Mouse (Mus musculus): ENCODE data around the gene Olfr47.
"Not testable (repeated sequence)": the region's sequence is repeated elsewhere in the genome, so short reads cannot be mapped to it uniquely, and the experiment has no call there.

The Olfr47 gene

GRCm38 (mm10) chr6:43231255-43231654, at the start of gene Olfr47:
Gene Olfr47, plus strand, starts transcription at chr6:43231529.
- TF ChIP-seq GATA4 (IDR thresholded peaks at IDR 0.05; ENCODE audit: insufficient replicate concordance, low read length) = not testable (repeated sequence)

- no peak for TF ChIP-seq GATA4 (IDR thresholded peaks at IDR 0.05; ENCODE audit: insufficient replicate concordance, low read length)
Observed at GRCm38 (mm10) chr6:43190986-43191385, 40.3 kb upstream of the Olfr47 start.

GRCm38 (mm10) chr6:43196781-43197180, 34.5 kb upstream of the Olfr47 start, which contains the start of gene Olfr435:
Gene Olfr435, plus strand, starts transcription at chr6:43197146.
- no peak for TF ChIP-seq GATA4 (IDR thresholded peaks at IDR 0.05; ENCODE audit: insufficient replicate concordance, low read length)

GRCm38 (mm10) chr6:43198094-43198493, 33.2 kb upstream of the Olfr47 start:
- no peak for TF ChIP-seq GATA4 (IDR thresholded peaks at IDR 0.05; ENCODE audit: insufficient replicate concordance, low read length)

GRCm38 (mm10) chr6:43202786-43203185, 28.5 kb upstream of the Olfr47 start:
- no peak for TF ChIP-seq GATA4 (IDR thresholded peaks at IDR 0.05; ENCODE audit: insufficient replicate concordance, low read length)

GRCm38 (mm10) chr6:43205355-43205754, 26.0 kb upstream of the Olfr47 start:
- no peak for TF ChIP-seq GATA4 (IDR thresholded peaks at IDR 0.05; ENCODE audit: insufficient replicate concordance, low read length)

- not testable (repeated sequence) for TF ChIP-seq GATA4 (IDR thresholded peaks at IDR 0.05; ENCODE audit: insufficient replicate concordance, low read length)
Observed at GRCm38 (mm10) chr6:43212873-43213272, 18.5 kb upstream of the Olfr47 start, which contains the start of gene Olfr434. Gene Olfr434, plus strand, starts transcription at chr6:43213021.

GRCm38 (mm10) chr6:43242061-43242460, 10.7 kb downstream of the Olfr47 start:
- no peak for TF ChIP-seq GATA4 (IDR thresholded peaks at IDR 0.05; ENCODE audit: insufficient replicate concordance, low read length)

- no peak for TF ChIP-seq GATA4 (IDR thresholded peaks at IDR 0.05; ENCODE audit: insufficient replicate concordance, low read length)
Observed at GRCm38 (mm10) chr6:43247396-43247795, 16.1 kb downstream of the Olfr47 start.

GRCm38 (mm10) chr6:43252994-43253393, 21.7 kb downstream of the Olfr47 start:
- no peak for TF ChIP-seq GATA4 (IDR thresholded peaks at IDR 0.05; ENCODE audit: insufficient replicate concordance, low read length)

GRCm38 (mm10) chr6:43254193-43254926, 23.0 kb downstream of the Olfr47 start:
- no peak for TF ChIP-seq GATA4 (IDR thresholded peaks at IDR 0.05; ENCODE audit: insufficient replicate concordance, low read length)

- TF ChIP-seq GATA4 (IDR thresholded peaks at IDR 0.05; ENCODE audit: insufficient replicate concordance, low read length) = peak; percentile 82; the same call in 1 of the 2 replicates
Observed at GRCm38 (mm10) chr6:43260756-43261155, 29.4 kb downstream of the Olfr47 start.

GRCm38 (mm10) chr6:43265363-43266041, 34.2 kb downstream of the Olfr47 start, which contains the start of gene Arhgef5:
Gene Arhgef5, plus strand, starts transcription at chr6:43265582.
- peak; percentile 22; the same call in 1 of the 2 replicates for TF ChIP-seq GATA4 (IDR thresholded peaks at IDR 0.05; ENCODE audit: insufficient replicate concordance, low read length)

GRCm38 (mm10) chr6:43266356-43266755, 35.0 kb downstream of the Olfr47 start:
- peak; percentile 44; the same call in 1 of the 2 replicates for TF ChIP-seq GATA4 (IDR thresholded peaks at IDR 0.05; ENCODE audit: insufficient replicate concordance, low read length)

- no peak for TF ChIP-seq GATA4 (IDR thresholded peaks at IDR 0.05; ENCODE audit: insufficient replicate concordance, low read length)
Observed at GRCm38 (mm10) chr6:43272597-43272996, 41.3 kb downstream of the Olfr47 start.

GRCm38 (mm10) chr6:43274123-43274522, 42.8 kb downstream of the Olfr47 start:
- TF ChIP-seq GATA4 (IDR thresholded peaks at IDR 0.05; ENCODE audit: insufficient replicate concordance, low read length) = no peak

Data from liver, adult (tissue).